Mouse (Mus musculus): ENCODE results near the gene Dhps.

DNA sequence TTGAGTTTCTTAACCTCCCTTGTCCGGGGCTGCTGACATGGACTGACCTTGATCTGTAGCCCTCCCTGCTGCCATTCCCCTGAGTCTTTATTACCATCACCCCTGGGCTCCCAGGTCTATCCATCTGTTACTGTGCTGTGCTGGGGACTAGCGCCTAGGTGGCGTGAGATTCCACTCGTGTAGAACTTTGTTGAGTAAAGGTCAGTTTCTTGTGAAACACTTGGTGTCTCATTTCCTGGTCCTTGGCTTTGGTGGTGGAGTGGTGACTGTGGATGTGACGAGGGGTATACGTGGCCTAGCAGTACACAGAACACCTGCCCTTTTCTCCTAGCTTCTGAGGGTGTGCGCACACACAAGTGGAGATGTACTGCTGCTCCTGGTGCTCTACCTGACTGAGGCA is 14.2 kb upstream of the Dhps start:
- no peak for TF ChIP-seq CTCF (conservative IDR thresholded peaks at IDR 0.05; ENCODE audit: insufficient read depth, insufficient read length, low read depth, low read length)
- no peak for TF ChIP-seq POLR2A (IDR thresholded peaks at IDR 0.05; ENCODE audit: low read depth, low read length)

All from kidney, adult 2 months (tissue).